Mouse (Mus musculus) cerebellum, adult 11 months (tissue): ENCODE data around the gene Sdha.

ENCODE experiments used
- DNase-seq: peaks from one replicate; pipeline ENCODE4 v3.0.0; 2022

The Sdha gene

GRCm38 (mm10) chr13:74302050-74303037 lies 47.7 kb downstream of the Sdha start:
- no peak for DNase-seq

- DNase-seq: no peak
Measured at GRCm38 (mm10) chr13:74301607-74301984, 48.5 kb downstream of the Sdha start.

- peak; percentile 27 for DNase-seq
Measured at GRCm38 (mm10) chr13:74300925-74301606, 49.0 kb downstream of the Sdha start.

- DNase-seq: no peak
Measured at GRCm38 (mm10) chr13:74296376-74296775, 53.7 kb downstream of the Sdha start.

GRCm38 (mm10) chr13:74292167-74292566 lies 57.9 kb downstream of the Sdha start, which contains the start of gene Ahrr:
Ahrr (minus strand) TSS chr13:74292331.
- DNase-seq: no peak

GRCm38 (mm10) chr13:74289646-74290045 lies 60.4 kb downstream of the Sdha start:
- DNase-seq: no peak

- no peak for DNase-seq
Measured at GRCm38 (mm10) chr13:74282299-74282698, 67.8 kb downstream of the Sdha start.

GRCm38 (mm10) chr13:74275726-74276125 lies 74.4 kb downstream of the Sdha start:
- DNase-seq: no peak
